Mouse (Mus musculus) right cerebral cortex, postnatal 14 days (tissue): Measurements from ENCODE around the gene Eef1akmt3.

Experiments
- DNase-seq: peaks from one replicate; pipeline ENCODE4 v3.0.0; 2022

Eef1akmt3 gene

GRCm38 (mm10) chr10:127049395-127050118, 8.2 kb upstream of the Eef1akmt3 start:
- no peak for DNase-seq

DNA sequence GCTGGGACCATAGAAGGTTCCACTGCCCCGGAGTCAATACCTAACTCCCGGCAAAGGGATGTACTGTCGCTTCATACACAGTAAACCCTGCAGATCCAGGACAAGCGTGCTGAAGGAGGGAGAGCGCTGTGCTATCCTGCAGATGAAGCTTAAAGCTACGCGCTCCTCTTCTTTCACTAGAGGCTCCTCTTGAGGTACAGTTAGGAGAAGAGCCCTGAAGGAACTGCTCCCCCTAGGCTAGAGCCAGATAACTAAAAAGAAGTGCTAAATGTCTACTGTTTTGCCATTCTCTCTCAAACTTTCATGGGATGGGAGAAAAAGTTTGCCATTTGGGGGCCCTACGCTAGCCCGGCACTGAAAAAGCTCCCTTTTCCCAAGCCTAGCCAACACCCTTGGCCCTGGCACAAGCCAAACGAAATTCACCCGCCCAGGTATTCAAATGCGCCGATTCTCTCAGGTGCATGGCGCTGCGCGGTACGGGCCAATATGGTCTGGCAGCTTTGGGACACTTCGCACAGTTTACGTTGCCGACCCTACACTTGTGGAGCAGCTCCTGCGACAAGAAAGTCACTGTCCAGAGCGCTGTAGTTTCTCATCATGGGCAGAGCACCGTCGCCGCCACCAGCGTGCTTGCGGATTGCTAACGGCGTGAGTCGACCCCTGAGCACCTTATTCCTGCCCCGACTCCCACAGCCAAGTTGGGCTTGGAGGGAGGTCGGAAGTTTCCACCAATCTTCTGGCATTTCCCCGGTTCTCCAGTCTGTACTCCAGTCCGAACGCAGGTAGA, 7.5 kb upstream of the Eef1akmt3 start:
- no peak for DNase-seq

DNA sequence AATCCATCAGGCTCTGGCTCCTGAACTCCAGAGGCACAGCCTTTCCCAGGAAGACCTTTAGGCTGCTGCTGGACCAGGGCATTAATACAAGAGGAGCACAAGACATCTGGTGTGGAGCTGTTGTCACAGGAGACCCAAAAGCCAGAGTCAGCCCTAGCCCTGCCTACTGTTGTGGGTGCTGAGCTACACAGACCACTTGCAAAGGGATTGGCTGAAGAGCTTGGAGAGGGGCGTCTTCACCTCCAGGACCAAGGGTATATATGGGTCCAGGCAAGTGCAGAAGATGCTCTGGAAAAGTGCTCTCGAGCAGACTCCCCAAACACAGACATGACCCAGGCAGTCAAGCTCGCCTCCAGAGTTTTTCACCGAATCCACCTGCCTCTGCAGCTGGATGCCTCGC, 6.6 kb upstream of the Eef1akmt3 start, which contains the start of gene Cyp27b1:
TSS of gene Cyp27b1 (plus strand) at position 297 of the 400 bp plus-strand sequence.
- DNase-seq = no peak

DNA sequence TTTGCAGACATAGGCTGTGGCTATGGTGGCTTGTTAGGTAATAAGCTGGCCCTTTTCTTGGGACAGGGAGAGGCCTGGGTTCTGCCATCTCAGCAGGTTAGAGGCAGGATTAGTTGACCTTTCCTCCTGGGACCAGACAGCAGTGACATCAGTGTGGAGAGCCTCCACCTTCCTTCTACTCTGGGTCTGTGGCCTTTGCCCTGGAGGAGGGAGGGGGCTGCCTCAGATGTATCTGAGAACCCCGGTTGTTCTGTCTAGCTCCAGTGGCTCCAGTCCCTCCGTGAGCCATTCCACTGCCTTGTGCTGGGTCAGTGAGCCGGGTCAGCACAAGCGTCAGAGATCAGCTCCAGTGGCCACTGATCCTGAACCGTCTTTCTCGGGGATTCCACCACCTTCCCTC, 1.9 kb upstream of the Eef1akmt3 start:
- no peak for DNase-seq

DNA sequence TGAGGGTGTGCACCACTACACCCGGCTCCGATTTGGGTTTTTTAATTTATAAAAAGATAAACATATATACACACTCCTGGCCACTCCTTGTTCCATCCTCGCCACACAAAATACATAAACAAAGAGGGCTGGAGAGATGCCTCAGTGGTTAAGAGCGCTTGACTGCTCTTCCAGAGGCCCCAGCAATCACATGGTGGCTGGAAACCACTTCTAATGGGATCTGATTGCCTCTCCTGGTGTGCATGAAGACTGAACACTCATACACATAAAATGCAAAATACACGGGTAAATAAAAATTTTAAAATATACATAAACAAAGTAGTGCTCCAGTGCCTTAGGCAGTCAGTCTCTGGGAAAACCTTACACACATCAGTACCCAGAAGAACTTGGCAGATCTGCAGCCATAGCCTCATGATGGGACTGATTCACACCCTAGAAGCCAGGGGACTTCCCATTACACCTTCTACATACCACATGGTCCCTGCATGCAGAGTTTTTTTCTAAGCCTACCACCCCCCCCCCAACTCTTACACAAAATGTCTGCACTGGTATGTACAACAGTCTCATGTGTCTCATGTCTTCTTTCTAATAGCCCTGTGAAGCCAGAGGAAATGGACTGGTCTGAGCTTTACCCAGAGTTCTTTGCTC, 1.3 kb upstream of the Eef1akmt3 start:
- no peak for DNase-seq

DNA sequence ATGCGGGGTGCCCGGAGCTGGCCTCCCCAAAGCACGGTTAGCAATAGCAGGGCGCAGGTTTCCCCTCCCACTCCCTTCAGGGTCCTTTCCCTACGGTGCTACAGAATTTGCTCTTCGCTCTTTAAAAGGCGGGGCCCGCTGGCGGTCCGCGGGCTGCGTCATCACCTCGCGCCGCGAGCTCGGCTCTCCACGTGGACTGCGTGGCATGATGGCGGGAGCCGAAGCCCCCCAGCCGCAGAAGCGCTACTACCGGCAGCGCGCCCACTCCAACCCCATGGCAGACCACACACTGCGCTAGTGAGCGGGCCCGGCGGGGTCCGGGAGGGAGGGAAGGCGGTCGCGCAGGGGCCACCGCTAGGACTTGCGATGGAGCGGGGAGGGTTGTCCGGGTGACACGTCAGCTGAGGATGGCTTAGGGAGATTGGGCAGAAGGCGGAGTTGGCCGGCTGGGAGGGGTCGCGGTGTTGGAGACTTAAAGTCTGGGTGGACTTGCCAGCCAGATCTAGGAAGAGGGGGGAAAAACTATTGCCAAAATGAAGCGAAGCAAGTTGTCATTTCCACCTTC, 543 bp upstream of the Eef1akmt3 start:
- DNase-seq = peak; percentile 93

- DNase-seq = peak; percentile 50
Measured at GRCm38 (mm10) chr10:127040569-127041214, 621 bp downstream of the Eef1akmt3 start.

GRCm38 (mm10) chr10:127037641-127038040, 3.7 kb downstream of the Eef1akmt3 start:
- no peak for DNase-seq

DNA sequence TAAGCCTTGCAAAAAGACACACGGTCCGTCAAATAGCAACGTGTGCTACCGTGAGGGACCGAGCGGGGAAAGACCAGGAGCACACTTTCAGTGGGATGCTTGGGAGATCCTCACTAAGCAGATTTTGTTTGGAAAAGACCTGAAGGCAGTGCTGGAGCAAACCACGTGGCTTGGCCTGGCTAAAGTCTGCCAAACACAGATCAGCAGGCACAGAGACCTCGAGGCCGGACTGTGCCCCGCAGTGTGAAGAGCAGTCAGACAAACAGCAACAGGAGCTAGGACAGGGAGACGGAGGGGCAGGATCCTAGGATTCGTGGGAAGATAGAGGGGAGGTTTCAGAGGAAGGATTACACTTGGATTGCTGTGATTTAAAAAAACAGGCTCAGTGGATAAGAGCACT, 5.0 kb downstream of the Eef1akmt3 start:
- DNase-seq = no peak

GRCm38 (mm10) chr10:127033301-127033741, 8.0 kb downstream of the Eef1akmt3 start:
- DNase-seq = no peak

DNA sequence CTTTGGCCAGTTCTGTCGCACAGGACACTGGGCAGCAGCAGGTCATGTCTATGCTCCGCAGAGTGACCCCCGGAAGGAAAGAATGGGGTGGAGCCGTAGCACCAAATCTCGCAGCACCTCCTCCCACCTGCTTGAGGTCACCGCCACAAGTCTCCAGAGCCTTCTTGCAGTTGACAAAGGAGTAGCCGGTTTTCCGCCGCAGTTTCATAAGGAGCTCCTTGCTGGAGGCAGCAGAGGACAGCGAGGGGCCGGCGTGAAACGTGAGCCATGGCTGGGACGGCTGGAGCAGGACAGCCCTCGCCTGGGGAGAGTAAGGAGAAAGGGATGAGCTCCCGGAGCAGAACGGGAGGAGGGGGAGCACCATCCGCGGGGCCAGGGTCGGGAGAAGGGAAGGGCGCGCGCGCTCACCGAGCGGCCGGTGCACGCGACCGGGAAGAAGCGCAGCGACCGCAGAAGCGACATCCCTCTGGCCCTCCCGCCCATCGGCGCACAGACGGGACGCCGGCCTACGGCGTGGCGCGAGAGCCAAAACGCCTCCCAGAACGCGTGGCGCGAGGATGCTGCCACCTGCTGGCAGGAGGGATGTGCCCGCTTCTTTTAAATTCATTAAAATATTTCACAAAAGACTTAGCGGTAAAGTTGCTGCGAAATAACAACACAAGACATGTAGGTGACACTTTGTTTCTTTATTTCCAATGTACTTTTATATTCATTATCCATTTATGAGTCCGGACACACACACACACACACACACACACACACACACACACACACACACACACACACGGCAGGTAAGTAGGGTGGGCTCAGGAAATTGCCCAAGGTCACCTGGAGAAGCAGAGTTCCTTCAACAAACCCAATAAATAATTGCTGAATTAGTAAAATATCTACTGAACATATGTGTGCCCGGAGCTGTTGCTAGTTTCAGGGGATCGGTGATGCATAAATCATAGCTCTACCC, 10.7 kb downstream of the Eef1akmt3 start, which contains the start of gene Tsfm:
TSS of gene Tsfm (minus strand) at position 505 of the 961 bp plus-strand sequence.
- peak; percentile 97 for DNase-seq

DNA sequence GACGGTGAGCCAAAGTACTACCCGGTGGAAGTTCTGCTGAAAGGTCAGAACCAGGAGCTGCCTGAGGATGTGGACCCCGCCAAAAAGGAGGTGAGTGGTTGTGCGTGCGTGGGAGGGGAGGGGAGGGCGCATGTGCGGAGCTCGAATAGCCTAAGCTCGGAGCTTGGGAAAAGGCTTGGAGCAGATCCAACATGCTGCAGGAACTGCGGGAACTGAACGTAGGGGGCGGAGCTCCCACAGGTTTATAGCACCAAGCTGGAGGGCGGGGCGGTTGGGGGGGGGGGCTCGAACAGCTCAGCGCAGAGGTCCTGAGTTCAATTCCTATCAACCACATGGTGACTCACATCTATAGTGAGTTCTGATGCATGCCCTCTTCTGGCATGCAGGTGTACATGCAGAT, 22.9 kb downstream of the Eef1akmt3 start:
- DNase-seq = no peak

GRCm38 (mm10) chr10:127017071-127017470, 24.2 kb downstream of the Eef1akmt3 start:
- DNase-seq = no peak

- DNase-seq = no peak
Measured at GRCm38 (mm10) chr10:127016488-127016887, 24.8 kb downstream of the Eef1akmt3 start.

DNA sequence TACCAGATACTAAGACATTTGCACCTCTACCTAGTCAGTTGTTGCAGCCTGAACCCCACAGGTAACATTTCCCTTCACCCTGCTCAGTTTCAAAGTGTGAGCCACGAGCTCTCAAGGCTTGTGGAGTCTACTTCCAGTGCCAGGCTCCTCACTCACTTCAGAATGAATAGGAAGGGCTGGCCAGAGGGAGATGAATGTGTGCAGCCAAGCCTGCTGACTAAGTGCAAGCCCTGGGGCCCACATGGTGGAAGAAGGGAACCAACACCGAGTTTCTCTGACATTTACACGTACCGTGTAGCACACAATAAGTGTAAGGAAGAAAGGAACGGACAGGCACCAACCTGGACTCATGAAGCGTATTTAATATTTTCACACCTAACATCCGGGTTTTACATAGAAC, 37.5 kb downstream of the Eef1akmt3 start:
- DNase-seq = no peak

DNA sequence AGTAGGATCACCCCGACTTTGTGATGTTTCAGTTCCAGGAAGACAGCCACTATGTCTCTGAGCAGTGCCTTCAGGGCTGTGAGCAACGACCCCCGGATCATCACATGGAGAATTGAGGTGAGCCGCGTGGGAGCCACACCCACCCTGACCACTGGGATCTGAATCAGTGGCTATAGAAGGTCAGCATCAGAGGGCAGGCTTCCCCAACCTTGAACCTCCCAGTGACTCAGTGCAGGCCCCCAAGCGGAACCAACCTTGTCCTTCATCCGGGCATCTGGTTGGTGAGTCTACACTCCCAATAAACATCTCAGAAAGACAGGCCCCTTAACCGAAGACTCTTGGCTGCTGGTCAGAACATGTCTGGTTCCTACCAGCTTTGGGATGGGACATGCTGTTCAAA, 38.0 kb downstream of the Eef1akmt3 start:
- no peak for DNase-seq

DNA sequence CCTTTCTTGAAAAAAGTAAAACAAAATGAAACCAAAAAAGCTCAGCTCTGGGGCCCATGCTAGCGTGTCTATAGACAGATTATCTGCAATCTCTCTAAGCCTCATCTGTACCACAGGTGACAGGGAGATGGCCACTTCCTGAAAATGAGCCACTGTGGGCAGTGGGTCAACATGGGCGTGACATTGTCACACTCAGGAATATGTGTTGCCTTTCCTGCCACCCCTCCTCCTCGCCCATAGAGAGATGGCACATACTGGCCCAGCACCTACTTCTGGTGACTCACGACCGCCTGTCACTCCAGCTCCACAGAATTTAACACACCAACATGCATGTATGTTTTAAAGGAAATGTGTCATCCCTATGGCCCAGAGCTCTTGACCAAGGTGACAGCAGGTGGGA, 38.5 kb downstream of the Eef1akmt3 start:
- DNase-seq = no peak

DNA sequence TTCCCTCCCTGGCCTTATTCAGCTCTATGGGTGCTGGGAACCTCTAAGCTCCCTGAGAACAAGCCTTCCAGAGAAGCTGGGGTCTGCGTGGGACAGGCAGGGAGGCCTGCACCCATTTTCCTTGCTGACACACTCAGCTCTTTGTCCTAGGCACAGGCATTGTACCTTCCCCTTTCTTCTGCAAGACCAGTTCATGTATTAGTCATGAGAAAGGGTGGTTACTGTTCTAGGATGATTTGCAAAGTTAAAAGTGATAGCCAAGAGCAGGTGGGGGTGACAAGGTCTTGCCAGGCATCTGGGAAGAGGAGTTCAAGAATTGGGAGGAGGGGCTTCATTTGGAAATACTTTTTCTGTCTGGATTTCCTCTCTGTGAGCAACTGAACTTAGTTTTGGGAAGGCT, 39.3 kb downstream of the Eef1akmt3 start:
- DNase-seq = no peak

DNA sequence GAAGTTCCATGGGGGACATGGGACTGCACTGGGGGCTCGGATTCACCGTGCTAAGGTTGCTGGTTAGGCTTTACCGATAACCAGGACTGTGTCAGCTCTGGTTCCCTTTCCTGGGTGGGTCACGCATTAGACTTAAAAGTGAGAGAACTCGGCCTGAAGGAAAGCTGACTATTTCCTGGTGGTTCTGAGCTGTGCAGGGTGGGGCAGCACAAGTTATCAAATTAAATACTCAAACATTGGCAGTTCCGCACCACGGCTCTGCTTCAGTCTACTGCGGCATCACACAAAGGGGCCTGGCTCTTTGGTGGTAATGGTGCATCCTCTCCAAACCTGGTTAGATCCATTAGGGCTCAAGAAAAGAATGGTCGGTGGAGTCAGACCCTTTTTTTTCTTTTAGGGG, 40.0 kb downstream of the Eef1akmt3 start:
- DNase-seq = no peak

DNA sequence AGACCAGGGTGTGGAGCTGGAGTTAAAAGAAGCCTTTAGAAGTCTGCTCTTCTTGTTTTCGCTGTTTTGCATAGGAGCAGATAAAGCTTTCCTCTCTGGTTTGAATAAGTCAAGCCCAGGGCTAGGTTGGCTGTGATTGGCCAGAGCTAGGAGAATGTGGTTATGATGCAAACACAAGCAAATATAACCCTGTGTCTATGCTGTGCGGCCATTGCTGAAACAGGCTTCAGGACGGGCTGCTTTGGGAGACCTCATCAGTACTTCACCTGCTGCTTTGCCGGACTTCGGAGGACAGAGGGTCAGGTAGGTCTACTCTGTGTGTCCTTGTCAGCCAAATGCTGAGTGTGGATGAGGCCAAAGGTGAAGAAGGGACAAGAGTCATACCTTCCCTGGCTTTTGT, 40.8 kb downstream of the Eef1akmt3 start, which contains the start of gene Avil:
TSS of gene Avil (plus strand) at position 181 of the 400 bp plus-strand sequence.
- DNase-seq = no peak
